ENCODE assay signal across 9 mouse cellular contexts in the genomic region with DNA sequence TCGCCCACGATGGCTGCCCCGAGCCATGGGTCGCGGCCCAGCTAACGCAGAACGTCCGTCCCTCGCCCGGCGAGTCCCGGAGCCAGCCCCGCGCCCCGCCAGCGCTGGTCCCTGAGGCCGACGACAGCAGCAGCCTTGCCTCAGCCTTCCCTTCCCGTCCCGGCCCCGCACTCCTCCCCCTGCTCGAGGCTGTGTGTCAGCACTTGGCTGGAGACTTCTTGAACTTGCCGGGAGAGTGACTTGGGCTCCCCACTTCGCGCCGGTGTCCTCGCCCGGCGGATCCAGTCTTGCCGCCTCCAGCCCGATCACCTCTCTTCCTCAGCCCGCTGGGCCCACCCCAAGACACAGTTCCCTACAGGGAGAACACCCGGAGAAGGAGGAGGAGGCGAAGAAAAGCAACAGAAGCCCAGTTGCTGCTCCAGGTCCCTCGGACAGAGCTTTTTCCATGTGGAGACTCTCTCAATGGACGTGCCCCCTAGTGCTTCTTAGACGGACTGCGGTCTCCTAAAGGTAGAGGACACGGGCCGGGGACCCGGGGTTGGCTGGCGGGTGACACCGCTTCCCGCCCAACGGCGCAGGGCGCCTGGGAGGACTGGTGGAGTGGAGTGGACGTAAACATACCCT. TPM values are rescaled to one million over a fixed set of nuclear protein-coding genes. Genes with fewer than 3 reads are reported as not detected.
DNase-seq lines count a peak whose midpoint lies in the region; ATAC-seq and TF ChIP-seq lines count a peak whose summit lies in the region.
"Had no signal": no experiment of that assay in that cellular context is flagged by ENCODE, and none has a peak within 500 bp of the region (broad histone marks: within the 10 kb centered on the region; RNA-seq: fewer than 3 reads in every experiment).

No protein-coding gene starts in this region.

- no peak overlapping the region for H3K27ac ChIP-seq in forebrain, embryonic 14.5 days (ENCODE audit: low read depth, low read length)
- peak overlapping the region; percentile 72 for H3K27ac ChIP-seq in limb, embryonic 14.5 days (replicated peaks; ENCODE audit: low read depth, low read length)
- no peak overlapping the region for H3K27ac ChIP-seq in midbrain, embryonic 15.5 days

- no peak for TF ChIP-seq POLR2A in limb, embryonic 14.5 days (IDR thresholded peaks at IDR 0.05; ENCODE audit: borderline replicate concordance, extremely low read depth, insufficient read depth, insufficient read length)

- peak overlapping the region; percentile 97 for H3K4me2 ChIP-seq in forebrain, embryonic 14.5 days (ENCODE audit: low read length)
- peak overlapping the region; percentile 90 for H3K4me2 ChIP-seq in limb, embryonic 14.5 days (replicated peaks; ENCODE audit: low read depth, low read length, severe bottlenecking)
- peak overlapping the region; percentile 98 for H3K4me2 ChIP-seq in midbrain, embryonic 15.5 days

- peak; percentile 32 for ATAC-seq in forebrain, embryonic 14.5 days
- ATAC-seq in limb, embryonic 14.5 days (ENCODE audit: low FRiP score, low read depth), result no peak
- ATAC-seq in midbrain, embryonic 15.5 days (replicated peaks), result peak; percentile 52

- peak overlapping the region; percentile 55 for H3K4me3 ChIP-seq in forebrain, embryonic 14.5 days (ENCODE audit: low read depth, low read length)
- peak overlapping the region; percentile 68 for H3K4me3 ChIP-seq in limb, embryonic 14.5 days (replicated peaks; ENCODE audit: low read length)
- peak overlapping the region; percentile 58 for H3K4me3 ChIP-seq in midbrain, embryonic 15.5 days

- H3K4me1 ChIP-seq in forebrain, embryonic 14.5 days (ENCODE audit: control insufficient read depth, insufficient read depth, low read length), result peaks cover 9% of the 10 kb centered on the region
- H3K4me1 ChIP-seq in limb, embryonic 14.5 days (ENCODE audit: control insufficient read depth, insufficient read depth, low read length), result peaks cover 22% of the 10 kb centered on the region
- peaks cover 28% of the 10 kb centered on the region for H3K4me1 ChIP-seq in midbrain, embryonic 15.5 days

- H3K9me3 ChIP-seq in forebrain, embryonic 14.5 days (replicated peaks; ENCODE audit: control insufficient read depth, low read length), result no peaks in the 10 kb centered on the region
- no peaks in the 10 kb centered on the region for H3K9me3 ChIP-seq in limb, embryonic 14.5 days (ENCODE audit: control insufficient read depth, low read length)
- no peaks in the 10 kb centered on the region for H3K9me3 ChIP-seq in midbrain, embryonic 15.5 days

- H3K36me3 ChIP-seq in forebrain, embryonic 14.5 days (ENCODE audit: control insufficient read depth, insufficient read depth, low read length), result no peaks in the 10 kb centered on the region
- no peaks in the 10 kb centered on the region for H3K36me3 ChIP-seq in limb, embryonic 14.5 days (ENCODE audit: control insufficient read depth, insufficient read depth, low read length)
- H3K36me3 ChIP-seq in midbrain, embryonic 15.5 days (replicated peaks), result no peaks in the 10 kb centered on the region
- H3K36me3 ChIP-seq: G1E had no signal

- 2% methylated on average over 48 of the region's 48 CpGs for WGBS in forebrain, embryonic 14.5 days
- under 1% methylated on average over 38 of the region's 48 CpGs for WGBS in limb, embryonic 14.5 days
- 1% methylated on average over 48 of the region's 48 CpGs for WGBS in midbrain, embryonic 15.5 days

- intact Hi-C loops in heart, postnatal 14 days (cut with DNase I), result loop anchor here (5.0 kb wide), 4 partner anchors 106 to 474 kb away; no protein-coding TSS in a partner anchor

- H3K27me3 ChIP-seq in forebrain, embryonic 14.5 days (replicated peaks; ENCODE audit: control insufficient read depth, insufficient read depth, low read length), result peaks cover 49% of the 10 kb centered on the region
- no peaks in the 10 kb centered on the region for H3K27me3 ChIP-seq in limb, embryonic 14.5 days (ENCODE audit: control insufficient read depth, insufficient read depth, low read length)
- peaks cover 61% of the 10 kb centered on the region for H3K27me3 ChIP-seq in midbrain, embryonic 15.5 days (replicated peaks)

- DNase-seq in right cerebral cortex, postnatal 14 days, result peak; percentile 14
- DNase-seq in right cerebral cortex, adult 2 months (ENCODE audit: low spot score in 2 of 2), result no peak
- DNase-seq in forebrain, embryonic 14.5 days (ENCODE audit: low spot score), result no peak
- peak; percentile 58 to 59 for DNase-seq in heart, postnatal 14 days
- DNase-seq in limb, embryonic 14.5 days (ENCODE audit: low spot score), result no peak
- peak; percentile 32 to 48 for DNase-seq in urinary bladder, postnatal 36 days (ENCODE audit: low spot score in 2 of 2)
- DNase-seq in frontal cortex, postnatal 25 days (ENCODE audit: low spot score in 2 of 2), result no peak

- H3K9ac ChIP-seq in forebrain, embryonic 14.5 days (ENCODE audit: low read length), result peak overlapping the region; percentile 59
- H3K9ac ChIP-seq in limb, embryonic 14.5 days (ENCODE audit: low read depth, low read length, severe bottlenecking), result peak overlapping the region; percentile 72
- peak overlapping the region; percentile 46 for H3K9ac ChIP-seq in midbrain, embryonic 15.5 days

RNA-seq across cellular contexts. Expression of gene Bmp2, which starts 1.0 kb away (rescaled TPM):
- 0.88 and 1.2 TPM in 2 replicates for polyA plus RNA-seq in forebrain, embryonic 14.5 days (2014; fragmentation: Nextera tagmentation; extraction: Ambion mirVana)
- 1 to 10 TPM; 2.6 to 3.2 TPM for total RNA-seq in heart, postnatal 14 days (2021)
- polyA plus RNA-seq in limb, embryonic 14.5 days (2012; rRNA removed), result 11.0 and 15.8 TPM in 2 replicates
- polyA plus RNA-seq in limb, embryonic 14.5 days (2014; fragmentation: Nextera tagmentation; extraction: Ambion mirVana), result 14.9 and 20.6 TPM in 2 replicates
- 3.5 and 4.0 TPM in 2 replicates for polyA plus RNA-seq in midbrain, embryonic 15.5 days (2015; fragmentation: Nextera tagmentation; extraction: Ambion mirVana)
- polyA plus RNA-seq: G1E had no signal

Comparison
In these comparisons a context has a peak if more than half of its experiments do, and no peak if none do; other contexts are left out.
1. DNase-seq: peak in right cerebral cortex, postnatal 14 days (single experiment), heart, postnatal 14 days (2 of 2) and urinary bladder, postnatal 36 days (2 of 2); none in right cerebral cortex, adult 2 months (0 of 2), forebrain, embryonic 14.5 days (single experiment), limb, embryonic 14.5 days (single experiment) and frontal cortex, postnatal 25 days (0 of 2).
2. Peak in every context shown above with its lines, with median percentiles within 50 percentile points of each other: H3K4me2 ChIP-seq, H3K4me3 ChIP-seq and H3K9ac ChIP-seq.